Mouse (Mus musculus) hindbrain, embryonic 13.5 days (tissue): ENCODE measurements at regions not wholly inside any gene's neighbourhood (a gene's known extent, or its start where the extent isn't known, plus 50 kb on each side); places are given as distances from the start of the nearest gene placed in this dataset. TPM values are rescaled to one million over a fixed set of nuclear protein-coding genes. Genes with fewer than 3 reads are reported as not detected.

ENCODE experiments used
- microRNA-seq: library from miRNA; unstranded; fragments of <30 nt; microRNA quantifications from one replicate; pipeline ENCODE4, GENCODE M21; 2016

Small RNA genes lying in the stretch of these regions (microRNA-seq; reads per million reads assigned to microRNA genes)
- gene Gm27628, result not detected
